Mouse (Mus musculus) intestine, embryonic 16.5 days (tissue): ENCODE measurements around the gene Fli1. TPM values are rescaled to one million over a fixed set of nuclear protein-coding genes. Genes with fewer than 3 reads are reported as not detected.

ENCODE experiments used
- ATAC-seq: fragments of 200-750 bp; cut with Nextera tagmentation; 2 replicates; pipeline ENCODE4 v1.8.0; 2017; ENCODE audit warnings: moderate TSS enrichment, moderate library complexity
- H3K27ac ChIP-seq: fragments of 300-500 bp; sonication (generic); 2 replicates; pipeline ENCODE4 v1.5.1; 2014; ENCODE audit warnings: mild to moderate bottlenecking, low read length
- H3K27me3 ChIP-seq: fragments of 300-500 bp; sonication (generic); replicated peaks from 2 replicates; pipeline ENCODE4 v1.6.1; 2014; ENCODE audit warnings: low read length, control low read depth, mixed read lengths; ENCODE audit not compliant: control insufficient read depth, insufficient read depth
- H3K36me3 ChIP-seq: fragments of 300-500 bp; sonication (generic); 2 replicates; pipeline ENCODE4 v1.6.1; 2014; ENCODE audit warnings: low read length, control low read depth; ENCODE audit not compliant: control insufficient read depth, insufficient read depth
- H3K4me1 ChIP-seq: fragments of 300-500 bp; sonication (generic); 2 replicates; pipeline ENCODE4 v1.6.1; 2014; ENCODE audit warnings: low read length, control low read depth, mixed read lengths; ENCODE audit not compliant: control insufficient read depth, insufficient read depth
- H3K4me2 ChIP-seq: fragments of 300-500 bp; sonication (generic); 2 replicates; pipeline ENCODE4 v1.6.1; 2014; ENCODE audit warnings: low read depth, low read length, control low read depth
- H3K4me3 ChIP-seq: fragments of 300-500 bp; sonication (generic); 2 replicates; pipeline ENCODE4 v1.5.1; 2014; ENCODE audit warnings: mild to moderate bottlenecking, low read length
- H3K9ac ChIP-seq: fragments of 300-500 bp; sonication (generic); 2 replicates; pipeline ENCODE4 v1.6.1; 2014; ENCODE audit warnings: low read depth, low read length
- H3K9me3 ChIP-seq: fragments of 300-500 bp; sonication (generic); 2 replicates; pipeline ENCODE4 v1.6.1; 2016; ENCODE audit warnings: low read length, control low read depth; ENCODE audit not compliant: control insufficient read depth
- WGBS: fragments of 180-500 bp; shearing (Covaris S2); extraction: QIAGEN DNeasy Blood & Tissue Kit; methylation state at CpG from one replicate; pipeline ENCODE4 v1.1.7; 2014; 5-methylcytosine and 5-hydroxymethylcytosine counted together
- polyA plus RNA-seq: library from polyadenylated mRNA; unstranded; fragments of >200 nt; fragmentation: Nextera tagmentation; extraction: Ambion mirVana; gene quantifications from 2 replicates; pipeline ENCODE4 v1.2.1, GENCODE M21; 2015

The Fli1 gene
- polyA plus RNA-seq, 1 experiment from 2014 or later: 10.1 TPM

- WGBS: 42% methylated on average over 10 of the region's 10 CpGs
- Histone ChIP-seq H3K4me3 (no peak overlapping the region), H3K9ac (no peak overlapping the region), H3K4me1 (peaks cover 8% of the 10 kb centered on the region; the same call in 1 of the 2 replicates), H3K27ac (no peak overlapping the region), H3K27me3 (peaks cover 6% of the 10 kb centered on the region; the same call in 1 of the 2 replicates), H3K4me2 (no peak overlapping the region), H3K9me3 (no peaks in the 10 kb centered on the region), H3K36me3 (no peaks in the 10 kb centered on the region)
- ATAC-seq: peak; percentile 52; the same call in 1 of the 2 replicates
Measured at GRCm38 (mm10) chr9:32412836-32413580, 129.7 kb downstream of the Fli1 start.

GRCm38 (mm10) chr9:32411507-32411906, 131.2 kb downstream of the Fli1 start:
- Histone ChIP-seq H3K27ac (no peak overlapping the region), H3K4me3 (no peak overlapping the region), H3K9me3 (no peaks in the 10 kb centered on the region), H3K36me3 (no peaks in the 10 kb centered on the region), H3K4me2 (no peak overlapping the region), H3K4me1 (peaks cover 8% of the 10 kb centered on the region; the same call in 1 of the 2 replicates), H3K27me3 (peaks cover 6% of the 10 kb centered on the region; the same call in 1 of the 2 replicates), H3K9ac (no peak overlapping the region)
- no peak for ATAC-seq
- 81% methylated on average over 5 of the region's 5 CpGs for WGBS

GRCm38 (mm10) chr9:32410671-32411070, 132.0 kb downstream of the Fli1 start:
- Histone ChIP-seq H3K9ac (no peak overlapping the region), H3K4me2 (no peak overlapping the region), H3K27me3 (peaks cover 6% of the 10 kb centered on the region; the same call in 1 of the 2 replicates), H3K4me3 (no peak overlapping the region), H3K9me3 (no peaks in the 10 kb centered on the region), H3K27ac (no peak overlapping the region), H3K36me3 (no peaks in the 10 kb centered on the region), H3K4me1 (peaks cover 8% of the 10 kb centered on the region; the same call in 1 of the 2 replicates)
- ATAC-seq: no peak
- 94% methylated on average over 5 of the region's 5 CpGs for WGBS

GRCm38 (mm10) chr9:32409060-32409961, 133.3 kb downstream of the Fli1 start:
- peaks cover 8% of the 10 kb centered on the region; the same call in 1 of the 2 replicates for H3K4me1 ChIP-seq
- peak overlapping the region; percentile 46 for H3K4me3 ChIP-seq
- H3K27me3 ChIP-seq: peaks cover 6% of the 10 kb centered on the region; the same call in 1 of the 2 replicates
- 5% methylated on average over 47 of the region's 47 CpGs for WGBS
- H3K9ac ChIP-seq: peak overlapping the region; percentile 58
- no peak overlapping the region for H3K27ac ChIP-seq
- ATAC-seq: peak; percentile 44; the same call in 1 of the 2 replicates
- H3K9me3 ChIP-seq: no peaks in the 10 kb centered on the region
- peak overlapping the region; percentile 87 for H3K4me2 ChIP-seq
- H3K36me3 ChIP-seq: no peaks in the 10 kb centered on the region

GRCm38 (mm10) chr9:32408730-32409059, 134.0 kb downstream of the Fli1 start:
- ATAC-seq: no peak
- H3K4me3 ChIP-seq: peak overlapping the region; percentile 46
- H3K9me3 ChIP-seq: no peaks in the 10 kb centered on the region
- peak overlapping the region; percentile 87 for H3K4me2 ChIP-seq
- no peaks in the 10 kb centered on the region for H3K36me3 ChIP-seq
- peak overlapping the region; percentile 58 for H3K9ac ChIP-seq
- peaks cover 6% of the 10 kb centered on the region; the same call in 1 of the 2 replicates for H3K27me3 ChIP-seq
- H3K27ac ChIP-seq: no peak overlapping the region
- peaks cover 8% of the 10 kb centered on the region; the same call in 1 of the 2 replicates for H3K4me1 ChIP-seq
- 25% methylated on average over 8 of the region's 8 CpGs for WGBS

GRCm38 (mm10) chr9:32405191-32405925, 137.3 kb downstream of the Fli1 start:
- WGBS: 44% methylated on average over 11 of the region's 11 CpGs
- ATAC-seq: peak; percentile 60; the same call in 1 of the 2 replicates
- Histone ChIP-seq H3K4me1 (peaks cover 8% of the 10 kb centered on the region; the same call in 1 of the 2 replicates), H3K9ac (no peak overlapping the region), H3K27me3 (peaks cover 6% of the 10 kb centered on the region; the same call in 1 of the 2 replicates), H3K4me2 (no peak overlapping the region), H3K27ac (no peak overlapping the region), H3K36me3 (no peaks in the 10 kb centered on the region), H3K4me3 (no peak overlapping the region), H3K9me3 (no peaks in the 10 kb centered on the region)

GRCm38 (mm10) chr9:32400662-32401161, 141.9 kb downstream of the Fli1 start:
- Histone ChIP-seq H3K27me3 (no peaks in the 10 kb centered on the region), H3K9me3 (no peaks in the 10 kb centered on the region), H3K9ac (no peak overlapping the region), H3K36me3 (no peaks in the 10 kb centered on the region), H3K4me2 (no peak overlapping the region), H3K4me1 (no peaks in the 10 kb centered on the region), H3K4me3 (no peak overlapping the region), H3K27ac (no peak overlapping the region)
- 37% methylated on average over 5 of the region's 5 CpGs for WGBS
- ATAC-seq: peak; percentile 56

- no peak overlapping the region for H3K9ac ChIP-seq
- no peaks in the 10 kb centered on the region for H3K9me3 ChIP-seq
- H3K4me1 ChIP-seq: no peaks in the 10 kb centered on the region
- H3K4me3 ChIP-seq: no peak overlapping the region
- H3K4me2 ChIP-seq: no peak overlapping the region
- no peak for ATAC-seq
- H3K36me3 ChIP-seq: no peaks in the 10 kb centered on the region
- no peaks in the 10 kb centered on the region for H3K27me3 ChIP-seq
- 30% methylated on average over 2 of the region's 2 CpGs for WGBS
- H3K27ac ChIP-seq: no peak overlapping the region
Measured at GRCm38 (mm10) chr9:32400212-32400611, 142.4 kb downstream of the Fli1 start.
